Mouse (Mus musculus): ENCODE data around the gene Fgfr2.

GRCm38 (mm10) chr7:132712044-132712708 is 411.0 kb downstream of the Fgfr2 start:
- TF ChIP-seq CTCF (conservative IDR thresholded peaks at IDR 0.05; ENCODE audit: low read length) (no peak), POU5F1 (IDR thresholded peaks at IDR 0.05; ENCODE audit: borderline replicate concordance, low read length) (no peak), NANOG (IDR thresholded peaks at IDR 0.05; ENCODE audit: borderline replicate concordance, low read length) (no peak)

Data from E14TG2a.4 (cell line).